19 mouse cellular contexts compared by ENCODE assay signal in genomic region chr4:97986056-97986734, GRCm38 (mm10).
DNase-seq lines count a peak whose midpoint lies in the region; ATAC-seq and TF ChIP-seq lines count a peak whose summit lies in the region.
"Had no signal": no experiment of that assay in that cellular context is flagged by ENCODE, and none has a peak within 500 bp of the region (broad histone marks: within the 10 kb centered on the region; RNA-seq: fewer than 3 reads in every experiment).

No protein-coding gene starts in this region.

- H3K9ac ChIP-seq in liver, adult 2 months (ENCODE audit: low read depth, low read length): no peak overlapping the region
- H3K9ac ChIP-seq: embryonic facial prominence, embryonic 15.5 days; hindbrain, embryonic 13.5 days; liver, embryonic 12.5 days; lung, embryonic 15.5 days; neural tube, embryonic 13.5 days had no signal

- no peak for TF ChIP-seq CTCF in liver, adult 2 months (IDR thresholded peaks at IDR 0.05; ENCODE audit: low read depth, low read length)

- WGBS in liver, adult 2 months: 86% methylated on average over 1 of the region's 1 CpGs

- peaks cover 10% of the 10 kb centered on the region; the same call in 1 of the 2 replicates for H3K79me2 ChIP-seq in liver, adult 2 months (ENCODE audit: control insufficient read depth, insufficient read depth, low read length)

- no peaks in the 10 kb centered on the region for H3K27me3 ChIP-seq in liver, adult 2 months (ENCODE audit: control insufficient read depth, insufficient read depth, low read length)
- H3K27me3 ChIP-seq: embryonic facial prominence, embryonic 15.5 days; hindbrain, embryonic 13.5 days; liver, embryonic 12.5 days; lung, embryonic 15.5 days; neural tube, embryonic 13.5 days; Patski had no signal

- peaks cover 27% of the 10 kb centered on the region for H3K4me1 ChIP-seq in liver, adult 2 months (ENCODE audit: control insufficient read depth, insufficient read depth, low read length)
- H3K4me1 ChIP-seq in brown adipose tissue, adult 24 weeks (ENCODE audit: control insufficient read depth, insufficient read depth, insufficient read length, low read length): peaks cover 23% of the 10 kb centered on the region
- H3K4me1 ChIP-seq: liver, embryonic 12.5 days had no signal

- H3K4me3 ChIP-seq in liver, adult 2 months (ENCODE audit: insufficient read depth, low read depth, low read length): no peak overlapping the region
- no peak overlapping the region for H3K4me3 ChIP-seq in brown adipose tissue, adult 24 weeks (ENCODE audit: insufficient read depth, low read depth, low read length)
- H3K4me3 ChIP-seq: embryonic facial prominence, embryonic 15.5 days; hindbrain, embryonic 13.5 days; liver, embryonic 12.5 days; lung, embryonic 15.5 days; megakaryocyte, embryonic 14.5 days; neural tube, embryonic 13.5 days had no signal

- peak; percentile 77 for ATAC-seq in megakaryocyte, adult 5-6 weeks (ENCODE audit: poor library complexity, severe bottlenecking)
- ATAC-seq: forebrain, embryonic 16.5 days; liver, embryonic 12.5 days; Patski had no signal

- H3K36me3 ChIP-seq in liver, adult 2 months (ENCODE audit: control insufficient read depth, insufficient read depth, low read length): no peaks in the 10 kb centered on the region
- H3K36me3 ChIP-seq: embryonic facial prominence, embryonic 15.5 days; hindbrain, embryonic 13.5 days; liver, embryonic 12.5 days; lung, embryonic 15.5 days; neural tube, embryonic 13.5 days had no signal

- peak; percentile 48 for DNase-seq in kidney, adult 11 months
- no peak for DNase-seq in kidney, postnatal 14 days
- peak; percentile 93 for DNase-seq in liver, adult 2 months (ENCODE audit: extremely low read depth, low read depth, low spot score)
- no peak for DNase-seq in liver
- no peak for DNase-seq in thymus, postnatal 0 days (ENCODE audit: low spot score)
- DNase-seq: adrenal gland, postnatal 10 days; cerebellum, postnatal 10 days; midbrain, embryonic 14.5 days; thymus, postnatal 25 days had no signal

- peak overlapping the region; percentile 77 for H3K27ac ChIP-seq in liver, adult 2 months (replicated peaks; ENCODE audit: insufficient read depth, low read depth, low read length)
- H3K27ac ChIP-seq in brown adipose tissue, adult 24 weeks (replicated peaks; ENCODE audit: low read depth, low read length): peak overlapping the region; percentile 38; the same call in 1 of the 2 replicates
- H3K27ac ChIP-seq: embryonic facial prominence, embryonic 15.5 days; hindbrain, embryonic 13.5 days; liver, embryonic 12.5 days; lung, embryonic 15.5 days; neural tube, embryonic 13.5 days had no signal

- TF ChIP-seq POLR2A in liver, adult 2 months (IDR thresholded peaks at IDR 0.05; ENCODE audit: extremely low read depth, insufficient read depth, low read length): no peak

Comparison
In these comparisons a context has a peak if more than half of its experiments do, and no peak if none do; other contexts are left out.
1. DNase-seq: peak in kidney, adult 11 months (single experiment) and liver, adult 2 months (single experiment); none in kidney, postnatal 14 days (single experiment), liver (single experiment) and thymus, postnatal 0 days (single experiment).